Mouse (Mus musculus) kidney, embryonic 14.5 days (tissue): Measurements from ENCODE around the gene Fam19a1. TPM values are rescaled to one million over a fixed set of nuclear protein-coding genes. Genes with fewer than 3 reads are reported as not detected.

ENCODE experiments used
- ATAC-seq: fragments of 200-750 bp; cut with Nextera tagmentation; 2 replicates; pipeline ENCODE4 v1.8.0; 2017; ENCODE audit warnings: moderate number of reproducible peaks, mild to moderate bottlenecking, moderate TSS enrichment, moderate library complexity; ENCODE audit not compliant: low FRiP score, low TSS enrichment
- H3K27ac ChIP-seq: fragments of 300-500 bp; sonication (generic); 2 replicates; pipeline ENCODE4 v1.5.1; 2014; ENCODE audit warnings: low read depth, mild to moderate bottlenecking, low read length, moderate library complexity, mixed read lengths
- H3K27me3 ChIP-seq: fragments of 300-500 bp; sonication (generic); 2 replicates; pipeline ENCODE4 v1.6.1; 2014; ENCODE audit warnings: mild to moderate bottlenecking, low read length; ENCODE audit not compliant: control insufficient read depth, insufficient read depth
- H3K36me3 ChIP-seq: fragments of 300-500 bp; sonication (generic); 2 replicates; pipeline ENCODE4 v1.6.1; 2014; ENCODE audit warnings: low read length, mixed read lengths; ENCODE audit not compliant: control insufficient read depth, insufficient read depth
- H3K4me1 ChIP-seq: fragments of 300-500 bp; sonication (generic); 2 replicates; pipeline ENCODE4 v1.6.1; 2014; ENCODE audit warnings: low read length, mixed read lengths; ENCODE audit not compliant: control insufficient read depth, insufficient read depth
- H3K4me2 ChIP-seq: fragments of 300-500 bp; sonication (generic); replicated peaks from 2 replicates; pipeline ENCODE4 v1.6.1; 2014; ENCODE audit warnings: low read depth, mild to moderate bottlenecking, low read length
- H3K4me3 ChIP-seq: fragments of 300-500 bp; sonication (generic); 2 replicates; pipeline ENCODE4 v1.5.1; 2014; ENCODE audit warnings: mild to moderate bottlenecking, low read length
- H3K9ac ChIP-seq: fragments of 300-500 bp; sonication (generic); 2 replicates; pipeline ENCODE4 v1.6.1; 2014; ENCODE audit warnings: low read depth, mild to moderate bottlenecking, low read length, moderate library complexity
- H3K9me3 ChIP-seq: fragments of 300-500 bp; sonication (generic); 2 replicates; pipeline ENCODE4 v1.6.1; 2016; ENCODE audit warnings: low read length; ENCODE audit not compliant: control insufficient read depth
- WGBS: fragments of 180-500 bp; shearing (Covaris S2); extraction: QIAGEN DNeasy Blood & Tissue Kit; methylation state at CpG from one replicate; pipeline ENCODE4 v1.1.7; 2014; 5-methylcytosine and 5-hydroxymethylcytosine counted together
- polyA plus RNA-seq: library from polyadenylated mRNA; unstranded; fragments of >200 nt; fragmentation: Nextera tagmentation; extraction: Ambion mirVana; gene quantifications from 2 replicates; pipeline ENCODE4 v1.2.1, GENCODE M21; 2014

Fam19a1 gene
- polyA plus RNA-seq, 1 experiment from 2014 or later = 6.2 TPM

DNA sequence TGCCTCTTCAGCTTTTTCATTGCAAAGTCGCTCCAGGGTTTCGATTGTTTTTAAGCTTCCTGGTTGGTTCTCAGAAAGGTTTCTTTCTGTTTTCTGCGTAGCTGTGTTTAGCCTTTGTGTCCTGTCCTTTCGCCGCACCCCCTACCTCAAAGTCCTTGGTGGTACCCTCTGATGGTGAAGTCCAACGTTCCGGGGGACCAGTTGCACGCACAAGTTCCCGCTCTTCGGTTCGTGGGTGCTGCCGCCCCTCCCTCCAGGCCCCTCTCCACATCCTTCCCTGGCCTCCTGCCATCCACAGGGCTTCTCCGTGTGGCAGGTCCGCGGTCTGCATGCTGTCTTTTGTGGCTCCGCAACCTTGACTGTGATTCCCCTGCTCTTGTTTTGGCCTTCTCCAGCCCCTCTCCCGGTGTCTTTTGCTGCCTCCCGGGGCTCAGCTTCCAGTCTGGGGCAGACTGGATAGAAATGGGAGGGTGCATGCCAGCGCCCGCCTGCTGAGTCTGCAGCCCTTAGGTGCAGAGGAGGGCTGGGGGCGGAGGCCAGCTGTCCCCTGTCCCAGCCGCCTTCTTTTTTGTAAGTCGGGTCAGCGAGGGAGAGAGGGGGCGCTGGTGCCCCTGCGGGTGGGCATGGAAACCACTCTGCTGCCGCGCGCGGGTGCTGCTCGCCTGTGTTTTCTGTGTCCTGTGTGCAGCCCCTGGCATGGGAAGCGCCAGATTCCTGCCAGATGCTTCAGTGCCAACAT, 3.7 kb downstream of the Fam19a1 start:
- H3K9me3 ChIP-seq = no peaks in the 10 kb centered on the region
- no peaks in the 10 kb centered on the region for H3K27me3 ChIP-seq
- under 1% methylated on average over 31 of the region's 32 CpGs for WGBS
- H3K36me3 ChIP-seq = no peaks in the 10 kb centered on the region
- peaks cover 5% of the 10 kb centered on the region; the same call in 1 of the 2 replicates for H3K4me1 ChIP-seq
- peak overlapping the region; percentile 61 for H3K4me3 ChIP-seq
- peak; percentile 90 for ATAC-seq
- H3K4me2 ChIP-seq = peak overlapping the region; percentile 75
- peak overlapping the region; percentile 37; the same call in 1 of the 2 replicates for H3K27ac ChIP-seq
- peak overlapping the region; percentile 75 for H3K9ac ChIP-seq

DNA sequence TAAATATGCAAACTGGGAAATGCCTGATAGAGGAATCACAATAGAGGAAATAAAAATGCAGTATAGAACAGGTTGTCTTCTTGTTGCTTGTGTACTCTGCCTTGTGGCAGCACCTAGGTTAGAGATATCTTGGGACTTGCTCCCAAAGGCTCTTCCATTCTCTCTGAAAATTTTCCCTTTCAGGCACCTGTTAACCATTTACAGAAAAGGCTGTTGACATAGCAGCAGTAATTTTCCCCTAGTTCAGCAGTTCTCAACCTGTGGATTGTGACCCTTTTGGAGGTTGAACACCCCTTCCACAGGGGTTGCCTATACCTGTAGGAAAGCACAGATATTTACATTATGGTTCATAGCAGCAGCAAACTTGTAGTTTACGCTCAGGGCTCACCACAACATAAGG, 30.4 kb downstream of the Fam19a1 start:
- no peak overlapping the region for H3K4me3 ChIP-seq
- H3K4me1 ChIP-seq = peaks cover 3% of the 10 kb centered on the region; the same call in 1 of the 2 replicates
- WGBS = 93% methylated on average over 1 of the region's 1 CpGs
- no peak overlapping the region for H3K27ac ChIP-seq
- H3K9me3 ChIP-seq = no peaks in the 10 kb centered on the region
- H3K36me3 ChIP-seq = no peaks in the 10 kb centered on the region
- H3K27me3 ChIP-seq = no peaks in the 10 kb centered on the region
- H3K4me2 ChIP-seq = no peak overlapping the region
- no peak overlapping the region for H3K9ac ChIP-seq
- ATAC-seq = no peak

DNA sequence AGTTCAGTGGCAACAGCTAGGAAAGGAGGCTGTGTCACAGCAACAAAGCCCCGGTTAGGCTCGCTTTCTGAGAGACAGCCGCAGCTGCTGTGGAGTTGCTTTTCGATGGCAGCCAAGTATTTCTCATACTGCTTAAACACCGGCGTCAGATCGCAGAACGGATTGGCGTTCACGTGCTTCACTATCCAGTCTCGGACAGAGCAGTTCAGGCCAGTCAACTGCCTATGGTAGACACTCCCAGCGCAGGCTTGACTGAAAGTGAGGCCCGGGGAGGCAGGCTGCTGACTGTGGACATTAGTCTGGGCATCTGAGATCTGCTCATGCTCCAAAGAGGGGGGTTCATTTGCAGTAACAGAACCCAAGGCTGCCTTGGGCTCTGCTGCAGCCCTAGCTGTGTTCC, 52.4 kb downstream of the Fam19a1 start:
- Histone ChIP-seq H3K27me3 (no peaks in the 10 kb centered on the region), H3K27ac (no peak overlapping the region), H3K4me3 (no peak overlapping the region), H3K9me3 (no peaks in the 10 kb centered on the region), H3K36me3 (no peaks in the 10 kb centered on the region), H3K4me1 (no peaks in the 10 kb centered on the region), H3K4me2 (no peak overlapping the region), H3K9ac (no peak overlapping the region)
- no peak for ATAC-seq
- 93% methylated on average over 13 of the region's 13 CpGs for WGBS

DNA sequence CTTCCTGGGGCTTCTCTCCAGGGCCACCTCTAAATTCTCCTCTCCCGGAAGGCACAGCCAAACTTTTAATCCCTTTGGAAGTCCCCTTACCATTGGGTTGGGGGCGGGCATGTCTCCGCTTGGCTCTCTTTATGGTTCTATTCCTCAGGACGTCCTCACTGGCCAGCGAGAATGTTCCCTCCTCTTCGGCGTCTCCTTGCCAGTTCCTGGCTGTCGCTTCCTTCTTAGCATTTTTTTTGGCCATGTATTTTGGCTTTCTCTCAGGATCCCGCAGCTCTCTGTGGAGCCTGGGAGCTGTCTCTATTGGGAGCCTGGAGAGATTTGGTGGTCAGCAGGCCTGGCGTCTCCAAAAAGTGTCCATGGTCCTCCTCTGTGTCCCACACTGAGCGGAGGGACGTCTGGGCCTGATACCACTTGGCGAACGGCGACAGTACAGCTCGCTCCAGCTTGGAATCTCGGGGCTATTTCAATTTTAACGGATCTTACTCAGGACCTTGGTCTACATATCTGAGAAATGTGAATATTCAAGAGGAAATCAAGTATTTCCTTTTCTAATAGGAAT, 52.9 kb downstream of the Fam19a1 start, which contains the start of gene 1700123L14Rik:
TSS of gene 1700123L14Rik (minus strand) at position 426 of the 562 bp plus-strand sequence.
- Histone ChIP-seq H3K4me3 (no peak within 1 kb of the TSS), H3K9ac (no peak within 1 kb of the TSS), H3K36me3 (no peaks in the 10 kb centered on the region), H3K4me2 (no peak within 1 kb of the TSS), H3K4me1 (no peaks in the 10 kb centered on the region), H3K27me3 (no peaks in the 10 kb centered on the region), H3K9me3 (no peaks in the 10 kb centered on the region), H3K27ac (no peak within 1 kb of the TSS)
- 85% methylated on average over 18 of the region's 18 CpGs for WGBS
- ATAC-seq = no peak

DNA sequence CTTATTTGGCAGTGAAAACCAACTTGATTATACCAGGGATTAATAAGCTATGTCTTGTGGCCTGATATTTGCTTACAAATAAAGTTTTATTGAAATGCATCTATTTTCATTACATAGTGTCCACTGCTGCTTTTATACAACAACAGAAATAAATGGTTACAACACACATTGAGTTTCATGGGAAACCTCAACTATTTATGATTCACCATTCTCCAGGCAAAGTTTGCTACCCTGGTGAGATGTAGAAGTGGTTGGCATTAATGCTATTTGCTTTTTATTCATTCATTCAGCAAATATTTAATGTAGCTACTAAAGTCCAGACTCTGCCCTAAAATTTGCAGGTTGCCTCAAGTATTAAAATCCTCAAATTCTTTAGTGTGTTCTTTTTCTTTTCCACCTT, 54.1 kb downstream of the Fam19a1 start:
- H3K4me2 ChIP-seq = no peak overlapping the region
- H3K27me3 ChIP-seq = no peaks in the 10 kb centered on the region
- no peaks in the 10 kb centered on the region for H3K9me3 ChIP-seq
- H3K9ac ChIP-seq = no peak overlapping the region
- H3K36me3 ChIP-seq = no peaks in the 10 kb centered on the region
- H3K4me1 ChIP-seq = no peaks in the 10 kb centered on the region
- no peak for ATAC-seq
- no peak overlapping the region for H3K27ac ChIP-seq
- H3K4me3 ChIP-seq = no peak overlapping the region

DNA sequence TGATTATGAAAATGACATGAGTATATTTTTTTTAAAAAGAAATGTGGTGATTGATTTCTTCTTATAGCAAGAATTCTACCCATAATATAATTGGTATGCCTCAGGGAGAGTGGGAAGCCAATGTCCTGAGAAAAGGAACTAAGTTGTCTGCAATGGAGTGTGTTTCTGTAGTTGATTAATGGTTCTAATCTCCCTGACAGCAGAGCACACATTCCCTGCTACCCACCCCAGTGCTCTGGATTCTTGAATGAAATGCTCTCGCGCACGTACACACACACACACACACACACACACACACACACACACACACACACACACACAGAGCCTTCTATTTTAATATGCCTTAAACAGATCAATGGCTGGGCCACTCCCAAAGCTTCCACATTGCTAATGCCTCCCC, 60.7 kb downstream of the Fam19a1 start:
- WGBS = 86% methylated on average over 3 of the region's 3 CpGs

DNA sequence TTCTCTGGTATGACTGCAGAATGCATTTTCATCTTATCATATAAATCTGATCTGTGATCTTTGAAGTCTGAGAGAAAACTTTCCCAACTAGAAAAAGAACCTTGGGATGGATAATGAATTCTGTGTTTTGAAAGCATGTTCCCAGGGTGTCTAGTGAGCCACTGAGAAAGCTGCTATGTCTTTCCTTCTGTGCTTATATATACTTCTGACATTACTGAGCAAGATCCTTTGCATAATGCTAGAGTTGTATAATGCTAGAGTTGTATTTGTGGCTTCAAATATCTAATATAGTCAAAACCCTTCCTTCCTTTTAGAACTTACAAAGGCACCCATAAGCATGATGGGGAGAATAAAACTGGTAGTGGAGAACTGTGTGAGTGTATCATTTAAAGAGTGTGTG, 65.6 kb downstream of the Fam19a1 start:
- Histone ChIP-seq H3K36me3 (no peaks in the 10 kb centered on the region), H3K4me2 (no peak overlapping the region), H3K27me3 (no peaks in the 10 kb centered on the region), H3K4me1 (no peaks in the 10 kb centered on the region), H3K9ac (no peak overlapping the region), H3K27ac (no peak overlapping the region), H3K9me3 (no peaks in the 10 kb centered on the region), H3K4me3 (no peak overlapping the region)
- no peak for ATAC-seq

More for the DNA sequence above, 60.7 kb downstream of the Fam19a1 start:
- Histone ChIP-seq H3K27me3 (no peaks in the 10 kb centered on the region), H3K4me1 (no peaks in the 10 kb centered on the region), H3K4me2 (no peak overlapping the region), H3K9me3 (no peaks in the 10 kb centered on the region), H3K4me3 (no peak overlapping the region), H3K27ac (no peak overlapping the region), H3K36me3 (no peaks in the 10 kb centered on the region), H3K9ac (no peak overlapping the region)
- ATAC-seq = no peak

DNA sequence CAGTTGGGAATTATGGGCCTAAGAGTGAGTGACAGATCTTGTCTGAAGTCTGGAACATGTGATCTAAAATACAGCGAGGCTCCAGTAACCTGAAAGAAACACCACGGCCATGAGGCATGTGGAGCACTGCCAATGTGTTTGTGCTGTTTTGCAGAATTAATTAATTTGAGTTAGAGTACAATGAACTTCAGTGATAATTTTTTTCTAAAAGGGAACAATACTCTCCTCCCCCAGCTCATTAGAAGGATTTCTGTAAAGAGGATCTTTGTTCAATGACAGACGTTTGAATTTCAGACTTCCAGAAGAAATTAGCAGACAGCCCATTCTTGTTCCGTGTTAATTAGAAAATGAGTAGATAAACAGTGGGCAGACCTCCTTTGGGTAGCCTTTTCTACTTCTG, 70.4 kb downstream of the Fam19a1 start:
- WGBS = 65% methylated on average over 4 of the region's 4 CpGs
- Histone ChIP-seq H3K9ac (no peak overlapping the region), H3K27ac (no peak overlapping the region), H3K27me3 (no peaks in the 10 kb centered on the region), H3K9me3 (no peaks in the 10 kb centered on the region), H3K4me3 (no peak overlapping the region), H3K4me2 (no peak overlapping the region), H3K4me1 (no peaks in the 10 kb centered on the region), H3K36me3 (no peaks in the 10 kb centered on the region)
- no peak for ATAC-seq

DNA sequence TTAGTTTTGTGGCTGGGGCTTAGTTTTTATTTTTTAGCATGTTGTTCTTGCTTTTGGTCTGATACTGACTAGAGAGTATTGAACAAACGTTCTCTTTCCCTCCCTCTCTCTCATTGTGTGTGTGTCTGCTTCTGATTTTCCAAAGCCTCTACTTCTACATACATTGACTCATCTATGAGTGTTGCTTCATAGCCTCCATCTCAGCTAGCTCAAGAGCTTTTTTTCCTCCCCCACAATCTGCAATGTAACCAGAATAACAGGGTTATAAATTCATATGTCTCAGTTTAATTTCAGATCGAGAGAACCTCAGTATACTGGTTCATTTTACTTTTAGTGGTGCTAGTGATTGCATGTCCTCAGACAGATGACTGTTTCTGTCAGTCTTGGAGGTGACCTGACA, 73.6 kb downstream of the Fam19a1 start:
- no peaks in the 10 kb centered on the region for H3K36me3 ChIP-seq
- no peak overlapping the region for H3K9ac ChIP-seq
- H3K4me2 ChIP-seq = no peak overlapping the region
- no peaks in the 10 kb centered on the region for H3K27me3 ChIP-seq
- ATAC-seq = no peak
- H3K4me3 ChIP-seq = no peak overlapping the region
- no peak overlapping the region for H3K27ac ChIP-seq
- no peaks in the 10 kb centered on the region for H3K9me3 ChIP-seq
- 80% methylated on average over 2 of the region's 2 CpGs for WGBS
- H3K4me1 ChIP-seq = no peaks in the 10 kb centered on the region
